Mouse (Mus musculus) ES-E14 (cell line): Measurements from ENCODE around the gene Ankrd33. TPM values are rescaled to one million over a fixed set of nuclear protein-coding genes. Genes with fewer than 3 reads are reported as not detected.

Experiments used
- DNase-seq: peaks from one replicate; pipeline ENCODE4 v3.0.0-alpha.2; 2013; ENCODE audit warnings: low read depth, low spot score
- H3K27ac ChIP-seq: 2 replicates; pipeline ENCODE4 v1.5.1; 2012; ENCODE audit warnings: low read depth, mild to moderate bottlenecking, low read length, moderate library complexity, mixed read lengths; ENCODE audit not compliant: poor library complexity, insufficient read depth, severe bottlenecking
- H3K36me3 ChIP-seq: 2 replicates; pipeline ENCODE4 v1.6.1; 2012; ENCODE audit warnings: mild to moderate bottlenecking, low read length, moderate library complexity, mixed read lengths; ENCODE audit not compliant: control insufficient read depth, poor library complexity, insufficient read depth, severe bottlenecking
- H3K4me1 ChIP-seq, 2 experiments: fragments of 150-350 bp in 1 of 2; sonication (generic) in 1 of 2; 2 replicates each; pipeline ENCODE4 v1.6.1; 2012; ENCODE audit warnings: low read length in 2 of 2, mild to moderate bottlenecking in 1 of 2, mixed read lengths in 1 of 2; ENCODE audit not compliant: control insufficient read depth in 2 of 2, insufficient read depth in 2 of 2, poor library complexity in 1 of 2
- H3K4me3 ChIP-seq, 2 experiments: fragments of 150-350 bp in 1 of 2; sonication (generic) in 1 of 2; 2 replicates each; pipeline ENCODE4 v1.5.1; 2012; ENCODE audit warnings: low read length in 2 of 2, low read depth in 1 of 2, mild to moderate bottlenecking in 1 of 2, mixed read lengths in 1 of 2; ENCODE audit not compliant: insufficient read depth in 1 of 2, poor library complexity in 1 of 2, severe bottlenecking in 1 of 2
- H3K9ac ChIP-seq: 2 replicates; pipeline ENCODE4 v1.6.1; 2012; ENCODE audit warnings: low read depth, mild to moderate bottlenecking, low read length, mixed read lengths; ENCODE audit not compliant: poor library complexity, insufficient read depth, severe bottlenecking
- H3K9me3 ChIP-seq: fragments of 150-350 bp; sonication (generic); 2 replicates; pipeline ENCODE4 v1.6.1; 2012; ENCODE audit warnings: low read depth, mild to moderate bottlenecking, low read length; ENCODE audit not compliant: control insufficient read depth, insufficient read depth
- CHD2 ChIP-seq: IDR thresholded peaks from 2 replicates; pipeline ENCODE4 v1.6.1; 2014; ENCODE audit warnings: mild to moderate bottlenecking, low read depth, low read length, inconsistent platforms
- HCFC1 ChIP-seq: IDR thresholded peaks from 2 replicates; pipeline ENCODE4 v1.6.1; 2012; ENCODE audit warnings: low read length, inconsistent platforms, borderline replicate concordance; ENCODE audit not compliant: insufficient read depth
- MAFK ChIP-seq: IDR thresholded peaks from 2 replicates; pipeline ENCODE4 v1.6.1; 2014; ENCODE audit warnings: mild to moderate bottlenecking, low read depth, low read length, inconsistent platforms; ENCODE audit not compliant: insufficient read depth
- ZC3H11A ChIP-seq: IDR thresholded peaks from 2 replicates; pipeline ENCODE4 v1.6.1; 2012; ENCODE audit warnings: low read depth, mild to moderate bottlenecking, inconsistent platforms, low read length, borderline replicate concordance
- ZNF384 ChIP-seq: IDR thresholded peaks from 2 replicates; pipeline ENCODE4 v1.6.1; 2012; ENCODE audit warnings: low read depth, low read length, inconsistent platforms
- in situ Hi-C, 2 experiments: fragments of 600-800 bp; cut with MboI; formaldehyde crosslinking; loops; one replicate each; pipeline ENCODE4 v1.15.1; 2025; ENCODE audit warnings: low sequenced_read_pairs in 2 of 2, inconsistent platforms in 1 of 2; ENCODE audit not compliant: unreplicated experiment in 2 of 2
- total RNA-seq: library from RNA; depleted of rRNA; stranded (reverse); fragments of 300-350 nt; gene quantifications from 2 replicates; pipeline ENCODE4 v1.2.3, GENCODE M21; 2012; rRNA removed

Gene Ankrd33
- total RNA-seq, 1 experiment, result not detected

DNA sequence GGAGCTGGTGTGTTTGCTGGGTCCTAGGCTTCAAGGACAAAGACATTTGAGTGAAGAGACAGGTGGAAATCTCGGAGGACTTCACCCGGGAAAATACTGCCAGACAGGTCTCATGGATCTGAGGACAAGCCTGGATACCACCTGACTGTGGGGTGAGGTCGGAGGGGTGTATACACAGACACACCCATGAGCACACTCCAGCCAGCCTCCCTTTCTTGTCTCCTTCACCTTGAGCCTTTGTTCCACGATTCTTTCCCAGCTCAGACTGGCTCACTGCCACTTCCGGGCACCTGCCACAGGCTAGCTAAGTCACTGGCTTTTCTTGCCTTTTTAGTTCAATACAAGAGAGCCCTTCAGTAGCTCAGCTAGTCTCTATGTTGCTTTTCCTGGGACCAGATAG, 48.7 kb downstream of the Ankrd33 start:
- Histone ChIP-seq H3K9ac (peak overlapping the region; percentile 20; the same call in 1 of the 2 replicates), H3K27ac (peak overlapping the region; percentile 70), H3K4me1 (peaks cover 9 to 22% of the 10 kb centered on the region in 2 experiments; a peak in 3 of 4 replicates), H3K36me3 (no peaks in the 10 kb centered on the region), H3K4me3 (peak overlapping the region; percentile 33 to 48; a peak in 3 of 4 replicates), H3K9me3 (no peaks in the 10 kb centered on the region)
- peak; percentile 69 for DNase-seq
- in situ Hi-C loops, result no loop called here
- TF ChIP-seq CHD2, result no peak
- TF ChIP-seq ZC3H11A, result no peak
- TF ChIP-seq ZNF384, result no peak
- TF ChIP-seq MAFK, result no peak
- TF ChIP-seq HCFC1, result no peak

- H3K4me1 ChIP-seq, result peaks cover 12 to 16% of the 10 kb centered on the region in 2 experiments; a peak in 3 of 4 replicates
- no peaks in the 10 kb centered on the region for H3K9me3 ChIP-seq
- H3K4me3 ChIP-seq, result no peak overlapping the region
- no peak for DNase-seq
- TF ChIP-seq CHD2 (no peak), MAFK (no peak), ZC3H11A (no peak), HCFC1 (no peak), ZNF384 (no peak)
- H3K36me3 ChIP-seq, result no peaks in the 10 kb centered on the region
- no peak overlapping the region for H3K9ac ChIP-seq
- in situ Hi-C loops, result no loop called here
- H3K27ac ChIP-seq, result no peak overlapping the region
These were observed 50.3 kb downstream of the Ankrd33 start for GRCm38 (mm10) chr15:101165658-101166437.

- Histone ChIP-seq H3K27ac (no peak overlapping the region), H3K9me3 (no peaks in the 10 kb centered on the region), H3K4me3 (no peak overlapping the region), H3K36me3 (no peaks in the 10 kb centered on the region), H3K4me1 (peaks cover 12 to 16% of the 10 kb centered on the region in 2 experiments; a peak in 3 of 4 replicates), H3K9ac (no peak overlapping the region)
- in situ Hi-C loops, result no loop called here
- no peak for DNase-seq
- TF ChIP-seq ZC3H11A (no peak), ZNF384 (no peak), CHD2 (no peak), MAFK (no peak), HCFC1 (no peak)
These were observed 52.0 kb downstream of the Ankrd33 start for GRCm38 (mm10) chr15:101167553-101167952.

Other genes starting within 250 kb of the Ankrd33 start
- gene Scn8a, start 245.9 kb upstream of the Ankrd33 start, total RNA-seq, result 6.1 and 7.7 TPM in 2 replicates
- not detected in 2 replicates for gene Gm47841, start 68.4 kb upstream of the Ankrd33 start, total RNA-seq
- gene Fignl2, start 37.2 kb upstream of the Ankrd33 start, total RNA-seq, result 7.1 and 8.6 TPM in 2 replicates
- gene Acvrl1, start 12.8 kb downstream of the Ankrd33 start, total RNA-seq, result 2.5 and 3.3 TPM in 2 replicates
- 26.4 and 43.4 TPM in 2 replicates for gene Acvr1b, start 58.3 kb downstream of the Ankrd33 start, total RNA-seq
- gene Grasp, start 108.4 kb downstream of the Ankrd33 start, total RNA-seq, result 10.8 and 12.9 TPM in 2 replicates
- 8.5 and 12.1 TPM in 2 replicates for gene Nr4a1, start 138.5 kb downstream of the Ankrd33 start, total RNA-seq
- gene Atg101, start 168.5 kb downstream of the Ankrd33 start, total RNA-seq, result 116 and 119 TPM in 2 replicates
- gene 6030408B16Rik, start 177.5 kb downstream of the Ankrd33 start, total RNA-seq, result 0.22 and 0.32 TPM in 2 replicates